Mouse (Mus musculus): ENCODE data around the gene Wdfy3. TPM values are rescaled to one million over a fixed set of nuclear protein-coding genes. Genes with fewer than 3 reads are reported as not detected.

Wdfy3 gene
- polyA plus RNA-seq, 1 experiment from 2014 or later, result 20.8 TPM

GRCm38 (mm10) chr5:102022018-102022898 is 47.5 kb downstream of the Wdfy3 start:
- no peak for ATAC-seq (replicated peaks; ENCODE audit: low FRiP score)
- H3K9me3 ChIP-seq (replicated peaks), result no peaks in the 10 kb centered on the region
- H3K4me2 ChIP-seq, result no peak overlapping the region
- no peak overlapping the region for H3K9ac ChIP-seq
- no peak overlapping the region for H3K27ac ChIP-seq
- H3K4me3 ChIP-seq (replicated peaks), result no peak overlapping the region
- no peaks in the 10 kb centered on the region for H3K4me1 ChIP-seq
- H3K27me3 ChIP-seq, result no peaks in the 10 kb centered on the region
- WGBS, result 83% methylated on average over 16 of the region's 16 CpGs
- peaks cover 77% of the 10 kb centered on the region for H3K36me3 ChIP-seq

- H3K4me2 ChIP-seq, result no peak overlapping the region
- peaks cover 38% of the 10 kb centered on the region for H3K36me3 ChIP-seq
- H3K4me3 ChIP-seq (replicated peaks), result no peak overlapping the region
- no peak overlapping the region for H3K27ac ChIP-seq
- 0 out of 2 replicates have a peak, but pooled peaks cover 3% of the 10 kb centered on the region for H3K4me1 ChIP-seq
- 0 out of 2 replicates have a peak, but pooled peaks cover 4% of the 10 kb centered on the region for H3K9me3 ChIP-seq (replicated peaks)
- H3K9ac ChIP-seq, result no peak overlapping the region
- WGBS, result 84% methylated on average over 8 of the region's 8 CpGs
- H3K27me3 ChIP-seq, result no peaks in the 10 kb centered on the region
- no peak for ATAC-seq (replicated peaks; ENCODE audit: low FRiP score)
Measured at GRCm38 (mm10) chr5:102014235-102014634, 55.5 kb downstream of the Wdfy3 start.

GRCm38 (mm10) chr5:102013781-102014180 is 55.9 kb downstream of the Wdfy3 start:
- no peak for ATAC-seq (replicated peaks; ENCODE audit: low FRiP score)
- Histone ChIP-seq H3K4me3 (replicated peaks) (no peak overlapping the region), H3K4me1 (0 out of 2 replicates have a peak, but pooled peaks cover 3% of the 10 kb centered on the region), H3K9me3 (replicated peaks) (0 out of 2 replicates have a peak, but pooled peaks cover 4% of the 10 kb centered on the region), H3K27ac (no peak overlapping the region), H3K36me3 (peaks cover 39% of the 10 kb centered on the region), H3K9ac (no peak overlapping the region), H3K4me2 (no peak overlapping the region), H3K27me3 (no peaks in the 10 kb centered on the region)
- 92% methylated on average over 7 of the region's 7 CpGs for WGBS

- H3K27me3 ChIP-seq, result no peaks in the 10 kb centered on the region
Measured at GRCm38 (mm10) chr5:102010961-102011360, 58.8 kb downstream of the Wdfy3 start.

GRCm38 (mm10) chr5:102009606-102010005 is 60.1 kb downstream of the Wdfy3 start:
- no peak overlapping the region for H3K27ac ChIP-seq
- ATAC-seq (replicated peaks; ENCODE audit: low FRiP score), result no peak
- 0 out of 2 replicates have a peak, but pooled peaks cover 11% of the 10 kb centered on the region for H3K4me1 ChIP-seq
- WGBS, result 86% methylated on average over 6 of the region's 6 CpGs
- peaks cover 37% of the 10 kb centered on the region for H3K36me3 ChIP-seq
- H3K4me3 ChIP-seq (replicated peaks), result no peak overlapping the region
- H3K4me2 ChIP-seq, result no peak overlapping the region
- H3K9me3 ChIP-seq (replicated peaks), result no peaks in the 10 kb centered on the region
- no peaks in the 10 kb centered on the region for H3K27me3 ChIP-seq
- no peak overlapping the region for H3K9ac ChIP-seq

More at GRCm38 (mm10) chr5:102010961-102011360, 58.8 kb downstream of the Wdfy3 start:
- H3K27ac ChIP-seq, result no peak overlapping the region
- no peak overlapping the region for H3K4me2 ChIP-seq
- ATAC-seq (replicated peaks; ENCODE audit: low FRiP score), result no peak
- H3K36me3 ChIP-seq, result peaks cover 48% of the 10 kb centered on the region
- H3K9ac ChIP-seq, result no peak overlapping the region
- H3K4me1 ChIP-seq, result 0 out of 2 replicates have a peak, but pooled peaks cover 11% of the 10 kb centered on the region
- WGBS, result 92% methylated on average over 2 of the region's 2 CpGs
- no peak overlapping the region for H3K4me3 ChIP-seq (replicated peaks)
- 0 out of 2 replicates have a peak, but pooled peaks cover 4% of the 10 kb centered on the region for H3K9me3 ChIP-seq (replicated peaks)

- H3K27ac ChIP-seq, result no peak overlapping the region
- H3K9me3 ChIP-seq (replicated peaks), result no peaks in the 10 kb centered on the region
- H3K4me1 ChIP-seq, result 0 out of 2 replicates have a peak, but pooled peaks cover 11% of the 10 kb centered on the region
- H3K27me3 ChIP-seq, result no peaks in the 10 kb centered on the region
- H3K36me3 ChIP-seq, result peaks cover 32% of the 10 kb centered on the region
- no peak overlapping the region for H3K4me3 ChIP-seq (replicated peaks)
- no peak for ATAC-seq (replicated peaks; ENCODE audit: low FRiP score)
- H3K9ac ChIP-seq, result no peak overlapping the region
- H3K4me2 ChIP-seq, result no peak overlapping the region
- 82% methylated on average over 7 of the region's 7 CpGs for WGBS
Measured at GRCm38 (mm10) chr5:102008712-102009111, 61.0 kb downstream of the Wdfy3 start.

- Histone ChIP-seq H3K9ac (no peak overlapping the region), H3K27me3 (no peaks in the 10 kb centered on the region), H3K4me1 (peaks cover 22% of the 10 kb centered on the region; the same call in 1 of the 2 replicates), H3K27ac (no peak overlapping the region), H3K4me2 (no peak overlapping the region), H3K4me3 (replicated peaks) (no peak overlapping the region), H3K36me3 (peaks cover 28% of the 10 kb centered on the region), H3K9me3 (replicated peaks) (no peaks in the 10 kb centered on the region)
- no peak for ATAC-seq (replicated peaks; ENCODE audit: low FRiP score)
- WGBS, result 89% methylated on average over 6 of the region's 6 CpGs
Measured at GRCm38 (mm10) chr5:102006218-102006941, 63.3 kb downstream of the Wdfy3 start.

GRCm38 (mm10) chr5:102003371-102003770 is 66.3 kb downstream of the Wdfy3 start:
- Histone ChIP-seq H3K4me3 (replicated peaks) (no peak overlapping the region), H3K4me1 (peaks cover 21% of the 10 kb centered on the region; the same call in 1 of the 2 replicates), H3K36me3 (peaks cover 26% of the 10 kb centered on the region), H3K27me3 (no peaks in the 10 kb centered on the region), H3K9me3 (replicated peaks) (no peaks in the 10 kb centered on the region), H3K9ac (no peak overlapping the region), H3K27ac (0 out of 2 replicates have a peak overlapping the region, but pooled peaks have one; percentile 41), H3K4me2 (no peak overlapping the region)
- 63% methylated on average over 3 of the region's 3 CpGs for WGBS
- ATAC-seq (replicated peaks; ENCODE audit: low FRiP score), result no peak

GRCm38 (mm10) chr5:102001026-102001425 is 68.7 kb downstream of the Wdfy3 start:
- H3K4me3 ChIP-seq (replicated peaks), result no peak overlapping the region
- no peak overlapping the region for H3K27ac ChIP-seq
- peaks cover 18% of the 10 kb centered on the region; the same call in 1 of the 2 replicates for H3K4me1 ChIP-seq
- 82% methylated on average over 8 of the region's 8 CpGs for WGBS
- no peak overlapping the region for H3K9ac ChIP-seq
- ATAC-seq (replicated peaks; ENCODE audit: low FRiP score), result no peak
- no peak overlapping the region for H3K4me2 ChIP-seq
- H3K27me3 ChIP-seq, result no peaks in the 10 kb centered on the region
- peaks cover 14% of the 10 kb centered on the region; the same call in 1 of the 2 replicates for H3K36me3 ChIP-seq
- H3K9me3 ChIP-seq (replicated peaks), result no peaks in the 10 kb centered on the region

- H3K4me3 ChIP-seq (replicated peaks), result no peak overlapping the region
- WGBS, result 63% methylated on average over 6 of the region's 6 CpGs
- peaks cover 11% of the 10 kb centered on the region; the same call in 1 of the 2 replicates for H3K36me3 ChIP-seq
- H3K27ac ChIP-seq, result 0 out of 2 replicates have a peak overlapping the region, but pooled peaks have one; percentile 47
- H3K4me2 ChIP-seq, result no peak overlapping the region
- H3K4me1 ChIP-seq, result peaks cover 23% of the 10 kb centered on the region
- H3K9ac ChIP-seq, result no peak overlapping the region
- ATAC-seq (replicated peaks; ENCODE audit: low FRiP score), result no peak
- H3K27me3 ChIP-seq, result no peaks in the 10 kb centered on the region
- no peaks in the 10 kb centered on the region for H3K9me3 ChIP-seq (replicated peaks)
Measured at GRCm38 (mm10) chr5:101998971-101999370, 70.8 kb downstream of the Wdfy3 start.

- H3K27ac ChIP-seq, result 0 out of 2 replicates have a peak overlapping the region, but pooled peaks have one; percentile 22
- no peak overlapping the region for H3K9ac ChIP-seq
- H3K9me3 ChIP-seq (replicated peaks), result no peaks in the 10 kb centered on the region
- no peak overlapping the region for H3K4me3 ChIP-seq (replicated peaks)
- 73% methylated on average over 11 of the region's 11 CpGs for WGBS
- H3K27me3 ChIP-seq, result no peaks in the 10 kb centered on the region
- H3K4me2 ChIP-seq, result no peak overlapping the region
- H3K4me1 ChIP-seq, result peaks cover 30% of the 10 kb centered on the region
- H3K36me3 ChIP-seq, result peaks cover 8% of the 10 kb centered on the region; the same call in 1 of the 2 replicates
- no peak for ATAC-seq (replicated peaks; ENCODE audit: low FRiP score)
Measured at GRCm38 (mm10) chr5:101996036-101996735, 73.5 kb downstream of the Wdfy3 start.
